Mouse (Mus musculus) c-Kit-negative CD71-positive TER-119-positive erythroid progenitor cells, embryonic 14.5 days (primary cell): ENCODE measurements around the gene Hoxa10.

Source experiments
- DNase-seq: peaks from one replicate; pipeline ENCODE4 v3.0.0-alpha.2; 2013; ENCODE audit warnings: low read depth, low spot score

Gene Hoxa10

DNA sequence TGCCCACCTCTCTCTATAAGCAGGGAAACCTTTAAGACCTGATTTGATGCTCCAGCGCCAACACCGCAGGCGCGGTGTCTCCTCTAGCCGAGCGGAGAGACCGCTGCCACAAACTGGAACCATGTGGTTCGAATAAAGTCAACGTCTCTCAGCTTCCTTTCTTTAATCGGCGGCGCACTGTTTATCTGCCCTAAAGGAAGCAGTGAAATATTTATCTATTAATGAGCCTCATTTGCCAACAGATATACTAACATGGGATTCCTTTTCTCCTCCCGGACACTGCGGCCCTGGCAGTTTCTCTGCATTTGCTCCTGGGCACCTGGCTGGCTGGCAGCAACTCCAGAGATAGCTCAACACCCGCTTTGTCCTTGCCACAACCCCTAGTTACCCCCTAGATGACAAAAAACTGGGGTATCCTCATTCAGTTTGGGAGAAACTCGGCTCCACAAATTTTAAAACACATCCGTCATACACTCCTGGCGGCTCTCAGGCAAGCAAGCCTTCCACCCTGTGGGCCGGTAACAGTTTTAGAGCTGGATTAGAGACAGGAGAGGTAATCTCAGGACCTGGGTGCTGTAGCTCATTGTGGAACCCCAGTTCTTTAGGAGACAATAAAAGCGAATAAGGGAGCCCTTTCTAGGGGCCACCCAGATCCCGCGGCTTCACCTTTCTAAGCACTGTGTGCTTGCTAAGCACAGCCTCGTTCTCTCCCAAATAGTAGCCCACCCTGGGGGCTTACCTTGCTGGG is 22.6 kb downstream of the Hoxa10 start:
- no peak for DNase-seq

DNA sequence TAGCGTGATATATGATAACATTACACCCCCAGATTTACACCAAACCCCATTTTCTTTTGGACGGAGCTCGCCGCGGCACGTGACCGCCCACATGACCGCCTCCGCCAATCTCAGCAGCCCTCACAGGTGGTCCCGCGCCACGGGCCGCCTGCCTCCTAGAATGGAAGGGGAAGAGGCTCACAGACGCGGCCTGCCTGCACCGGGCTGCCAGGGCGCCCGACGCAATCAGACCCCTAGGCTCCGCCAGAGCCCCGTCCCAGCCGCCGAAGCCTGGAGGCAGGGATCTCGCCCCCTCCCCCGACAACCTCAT is 23.2 kb downstream of the Hoxa10 start:
- DNase-seq, result no peak

DNA sequence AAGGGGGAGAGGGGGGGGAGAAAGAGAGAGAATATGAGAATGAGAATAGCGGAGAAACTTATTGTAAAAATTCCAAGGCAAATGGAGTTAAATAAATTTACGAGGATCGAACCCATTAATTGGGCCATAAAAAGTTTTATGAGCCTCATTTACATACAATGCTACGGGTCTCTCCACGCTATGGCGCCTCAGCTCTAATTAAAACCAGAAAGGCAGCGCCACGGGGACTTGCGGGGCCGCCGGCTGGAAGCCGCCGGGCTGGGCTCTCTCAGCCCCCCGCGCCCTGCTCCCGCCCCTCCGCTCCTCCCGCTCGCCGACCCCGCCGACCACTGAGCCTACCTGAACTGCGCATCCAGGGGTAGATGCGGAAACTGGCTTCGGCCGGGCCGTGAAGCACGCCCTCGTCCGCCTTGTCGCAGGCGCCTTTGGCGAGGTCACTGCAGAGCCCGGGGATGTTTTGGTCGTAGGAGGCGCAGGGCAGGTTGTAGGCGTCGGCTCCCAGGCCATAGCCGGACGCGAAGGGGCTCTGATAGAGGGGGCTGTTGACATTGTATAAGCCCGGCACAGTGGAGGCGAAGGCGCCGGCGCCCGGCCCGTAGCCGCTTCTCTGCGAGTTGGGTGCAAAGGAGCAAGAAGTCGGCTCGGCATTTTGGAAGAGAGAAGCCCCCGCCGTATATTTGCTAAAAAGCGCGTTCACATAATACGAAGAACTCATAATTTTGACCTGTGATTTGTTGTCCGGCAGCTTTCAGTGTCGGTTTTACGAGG is 23.8 kb downstream of the Hoxa10 start:
- no peak for DNase-seq

DNA sequence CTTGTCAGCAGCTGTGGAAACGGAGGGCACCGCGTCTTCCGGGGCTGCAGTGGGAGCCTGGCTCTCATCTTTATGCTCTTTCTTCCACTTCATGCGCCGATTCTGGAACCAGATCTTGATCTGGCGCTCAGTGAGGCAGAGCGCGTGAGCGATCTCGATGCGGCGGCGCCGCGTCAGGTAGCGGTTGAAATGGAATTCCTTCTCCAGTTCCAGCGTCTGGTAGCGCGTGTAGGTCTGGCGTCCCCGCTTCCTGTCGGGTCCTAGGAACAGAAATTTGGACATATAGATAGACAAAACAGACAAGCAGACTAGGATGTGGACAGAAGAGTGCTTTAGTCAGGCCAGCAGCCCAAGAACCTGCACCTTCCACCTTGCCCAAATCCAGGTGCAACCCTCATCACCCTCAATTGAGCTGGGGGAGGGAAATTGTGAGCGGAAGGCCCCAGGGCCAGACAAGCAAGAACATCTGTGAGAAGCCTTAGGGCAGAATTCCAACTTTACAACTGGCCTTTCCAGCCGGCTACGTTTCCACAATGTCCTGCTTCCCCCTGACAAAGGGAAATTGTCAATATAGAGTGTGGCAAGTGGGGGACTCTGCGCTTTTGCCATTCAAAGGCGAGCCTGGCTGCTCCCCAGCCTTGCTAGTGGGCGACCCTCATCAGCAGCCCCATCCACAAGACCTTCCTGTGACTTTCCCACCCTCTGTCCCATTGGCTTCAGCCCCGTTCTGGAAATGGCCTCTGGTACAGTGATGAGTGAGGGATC is 24.7 kb downstream of the Hoxa10 start:
- no peak for DNase-seq

DNA sequence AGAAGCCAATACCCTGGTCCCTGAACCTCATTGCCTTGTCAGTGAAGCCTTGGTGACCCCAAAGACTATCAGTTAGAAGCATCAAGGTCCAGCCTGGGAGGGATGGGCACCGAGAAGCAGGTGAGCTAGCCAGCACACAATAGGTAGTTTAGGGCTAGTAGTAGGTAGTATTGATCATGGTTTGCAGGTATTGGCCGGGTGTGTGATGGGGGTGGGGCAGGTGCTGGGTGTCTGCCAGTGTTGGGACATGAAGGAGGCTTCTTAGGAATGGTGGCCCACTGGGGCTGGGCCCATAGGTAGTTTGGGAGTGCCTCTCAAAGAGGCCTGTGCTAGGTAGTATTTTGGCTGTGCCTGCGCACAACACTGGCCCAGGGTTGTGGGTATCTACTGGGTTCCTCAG is 25.6 kb downstream of the Hoxa10 start:
- no peak for DNase-seq

DNA sequence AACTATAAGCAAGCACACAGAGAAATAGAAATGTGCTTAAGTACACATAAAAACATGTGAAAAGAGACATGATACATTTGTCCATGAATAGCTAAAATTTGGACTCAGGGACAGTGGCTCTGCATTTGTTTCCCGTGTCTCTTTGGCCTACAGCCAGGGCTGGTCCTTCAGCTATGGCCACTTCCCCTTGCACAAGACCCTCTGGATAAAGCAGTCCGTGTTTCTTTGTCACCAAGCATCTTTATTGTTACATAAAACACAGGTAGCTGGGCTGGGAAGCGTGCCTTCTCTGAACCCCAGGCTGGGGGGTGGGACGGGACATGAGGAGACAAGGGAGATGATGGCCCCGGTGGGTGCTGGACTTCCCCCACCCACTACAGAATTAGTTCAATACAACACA is 26.4 kb downstream of the Hoxa10 start:
- DNase-seq, result no peak

DNA sequence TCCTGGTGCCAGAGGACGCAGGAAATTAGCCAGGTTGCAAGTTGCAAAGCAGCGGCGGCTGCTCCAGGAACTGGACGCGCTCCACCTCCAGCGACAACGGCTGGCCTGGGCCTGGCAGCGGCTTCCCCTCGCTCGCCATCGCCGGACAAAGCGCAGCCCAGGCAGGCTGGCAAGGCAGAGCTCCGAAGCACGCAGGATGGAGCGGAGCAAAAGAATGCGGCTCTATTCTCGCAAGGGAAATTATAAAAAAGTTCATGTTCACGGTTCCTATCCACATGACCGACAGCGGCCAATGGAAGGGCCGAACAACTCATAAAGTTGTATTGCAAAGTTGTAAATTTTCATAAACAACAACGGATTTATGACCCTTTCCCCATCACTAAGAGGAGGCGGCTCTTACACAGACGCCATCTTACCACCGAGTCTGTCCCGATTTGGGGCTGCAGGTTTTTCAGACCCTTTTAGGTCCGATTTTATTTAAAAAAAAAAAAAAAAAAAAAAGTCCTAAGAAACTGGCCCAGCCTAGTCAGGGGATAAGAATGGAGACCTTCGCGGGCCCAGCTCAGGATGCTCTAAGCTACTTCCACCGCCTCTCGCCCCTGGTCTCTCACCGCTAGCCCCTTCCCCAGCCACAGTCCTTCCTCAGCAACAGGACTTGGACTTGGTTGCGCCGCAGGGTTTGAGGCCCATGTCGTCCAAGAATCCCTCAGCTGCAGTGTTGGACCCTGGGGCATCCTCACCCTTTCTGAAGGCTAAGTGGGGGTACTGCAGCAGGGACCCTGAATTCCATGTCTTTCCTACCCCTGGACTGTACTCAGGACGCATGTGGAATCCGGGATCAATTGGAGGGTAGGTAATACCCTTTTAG is 27.3 kb downstream of the Hoxa10 start, which contains the start of the genes Hoxa3 and Gm28308:
Gene Hoxa3 (minus strand): TSS at position 218 of the 868 bp plus-strand sequence.
Gene Gm28308 (minus strand): TSS at position 221 of the 868 bp plus-strand sequence.
- no peak for DNase-seq

DNA sequence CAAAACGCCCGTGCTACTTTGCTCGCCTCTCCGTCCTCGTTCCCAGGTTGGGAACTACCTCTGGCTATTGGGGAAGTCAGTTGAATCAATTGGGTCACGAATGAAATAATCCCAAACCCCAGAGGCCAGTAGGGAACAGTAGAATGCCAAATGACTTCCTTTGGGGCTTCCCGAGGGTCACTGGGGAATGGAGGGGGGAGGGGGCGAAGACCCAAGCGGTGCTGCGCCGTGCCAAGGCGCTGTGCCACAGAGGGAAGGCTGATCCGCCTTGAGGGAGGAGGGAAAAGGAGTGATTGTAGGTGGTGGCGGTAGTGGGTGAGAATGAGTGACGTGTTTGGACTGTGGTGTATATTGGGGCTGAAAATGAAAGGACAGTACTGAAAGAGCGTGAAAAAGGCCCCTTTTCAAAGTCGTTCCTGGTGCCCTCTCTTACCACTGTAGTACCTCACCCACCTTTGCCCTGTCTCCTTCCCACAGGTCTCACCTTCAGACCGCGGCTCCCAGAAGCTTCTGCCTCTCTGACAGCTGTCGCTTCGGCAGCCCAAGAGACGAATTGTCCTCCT is 28.0 kb downstream of the Hoxa10 start:
- no peak for DNase-seq

DNA sequence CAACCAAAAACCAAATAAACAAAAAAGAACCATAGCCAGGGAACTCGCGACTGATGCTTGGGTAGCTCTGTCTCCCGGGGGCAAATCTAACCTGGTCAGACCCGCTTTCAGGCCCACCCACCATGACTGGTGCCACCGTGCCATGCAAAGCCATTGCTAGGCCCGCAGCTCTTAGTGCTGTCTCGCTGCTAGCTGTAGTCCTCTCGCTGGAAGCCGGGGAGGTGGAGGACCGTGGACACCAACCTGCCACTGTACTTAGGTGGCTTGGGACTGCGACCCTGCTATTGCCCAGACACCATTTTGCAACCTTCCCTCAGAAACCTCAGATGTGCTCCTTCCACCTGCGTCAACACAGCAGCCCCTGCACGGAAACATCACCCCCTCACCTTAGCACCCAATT is 28.7 kb downstream of the Hoxa10 start:
- no peak for DNase-seq

DNA sequence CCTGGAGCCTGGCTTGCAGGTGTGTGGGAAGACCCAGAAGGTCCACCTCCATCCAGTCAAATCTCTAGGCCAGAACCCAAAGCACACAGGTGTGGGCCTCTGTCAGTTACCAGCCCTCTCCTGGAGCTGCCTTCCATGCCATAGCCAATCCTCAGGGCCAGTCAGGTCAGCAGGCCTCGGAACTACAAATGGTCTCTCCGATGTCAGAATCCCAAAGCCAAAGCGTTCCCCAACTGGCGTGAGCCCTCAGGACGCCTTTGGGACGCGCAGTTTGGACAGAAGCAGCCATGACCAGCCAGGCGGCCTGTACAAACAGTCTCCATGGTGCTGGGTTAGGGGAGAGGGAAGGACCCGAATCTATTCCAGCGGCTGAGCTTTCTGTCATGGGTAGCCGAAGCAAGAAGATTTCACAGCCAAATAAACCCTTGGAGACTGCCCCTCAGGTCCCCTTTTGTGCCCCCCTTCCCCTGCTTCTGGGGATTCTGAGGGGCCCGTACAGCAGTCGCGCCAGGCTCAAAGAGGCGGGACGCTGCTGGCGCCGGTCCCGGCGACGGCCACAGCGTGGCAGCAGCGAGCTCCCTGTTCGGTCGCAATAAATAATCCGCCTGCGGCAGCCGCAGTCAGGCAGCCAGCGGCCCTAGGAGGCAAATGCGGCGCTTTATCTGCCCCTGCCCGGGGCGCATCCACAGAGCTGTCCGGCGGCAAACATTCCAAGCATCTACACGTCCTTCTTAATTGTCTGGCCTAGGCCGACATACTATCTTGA is 29.3 kb downstream of the Hoxa10 start:
- no peak for DNase-seq

DNA sequence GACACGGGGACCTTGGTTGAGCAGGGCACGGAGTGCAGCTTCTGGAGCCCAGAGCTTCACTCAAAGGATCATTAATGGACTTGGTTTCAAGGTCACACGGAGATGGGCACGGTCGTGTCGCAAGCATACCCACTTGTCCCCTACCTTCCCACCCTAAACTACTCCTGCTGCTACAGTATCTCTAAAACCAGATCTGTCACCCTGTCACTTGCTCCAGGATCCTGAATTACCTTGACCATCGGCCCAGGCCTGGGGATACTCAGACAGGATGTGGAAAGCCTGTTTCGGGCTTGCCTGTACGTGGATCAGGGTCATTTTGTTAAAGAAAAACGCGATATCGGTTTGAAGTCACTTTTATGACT is 31.0 kb downstream of the Hoxa10 start:
- DNase-seq, result no peak

DNA sequence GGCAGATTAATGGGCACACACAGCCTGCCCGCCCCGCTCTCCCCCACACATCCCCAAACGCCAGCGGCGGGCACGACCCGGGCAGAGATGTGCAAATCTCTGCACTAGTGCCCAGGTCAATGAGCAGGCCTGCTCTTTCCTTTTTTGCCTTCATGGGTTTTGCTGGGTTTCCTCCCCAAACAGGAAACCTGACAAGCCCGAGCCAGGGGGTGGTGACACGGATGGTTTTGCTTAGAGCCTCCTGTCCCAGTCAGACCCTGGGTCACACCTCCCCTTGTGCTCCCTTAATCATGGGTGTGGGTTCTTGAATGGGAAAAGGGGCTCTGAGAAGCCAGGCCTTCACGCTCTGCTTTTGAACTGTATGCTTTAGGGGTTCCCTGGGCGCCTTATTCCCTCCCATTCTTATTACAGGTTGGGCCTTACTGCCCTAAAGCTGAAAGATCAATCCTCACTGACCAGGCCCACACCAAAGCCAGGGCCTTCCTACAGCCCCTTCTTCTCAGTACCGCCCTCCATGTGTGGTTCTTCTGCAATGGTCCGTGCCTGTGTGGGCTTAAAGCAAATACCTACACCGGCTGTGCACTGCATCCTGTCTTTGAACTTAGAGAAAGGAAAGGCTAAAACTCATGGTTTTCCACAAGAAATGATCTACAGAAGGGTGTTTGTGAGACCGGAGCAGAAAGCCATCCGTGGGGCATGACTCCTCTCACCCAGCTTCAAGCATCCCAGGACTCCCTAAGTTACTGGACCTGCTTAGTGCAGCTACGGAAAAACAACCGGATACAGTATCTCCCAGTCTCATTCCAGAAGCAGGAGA is 31.6 kb downstream of the Hoxa10 start:
- no peak for DNase-seq

DNA sequence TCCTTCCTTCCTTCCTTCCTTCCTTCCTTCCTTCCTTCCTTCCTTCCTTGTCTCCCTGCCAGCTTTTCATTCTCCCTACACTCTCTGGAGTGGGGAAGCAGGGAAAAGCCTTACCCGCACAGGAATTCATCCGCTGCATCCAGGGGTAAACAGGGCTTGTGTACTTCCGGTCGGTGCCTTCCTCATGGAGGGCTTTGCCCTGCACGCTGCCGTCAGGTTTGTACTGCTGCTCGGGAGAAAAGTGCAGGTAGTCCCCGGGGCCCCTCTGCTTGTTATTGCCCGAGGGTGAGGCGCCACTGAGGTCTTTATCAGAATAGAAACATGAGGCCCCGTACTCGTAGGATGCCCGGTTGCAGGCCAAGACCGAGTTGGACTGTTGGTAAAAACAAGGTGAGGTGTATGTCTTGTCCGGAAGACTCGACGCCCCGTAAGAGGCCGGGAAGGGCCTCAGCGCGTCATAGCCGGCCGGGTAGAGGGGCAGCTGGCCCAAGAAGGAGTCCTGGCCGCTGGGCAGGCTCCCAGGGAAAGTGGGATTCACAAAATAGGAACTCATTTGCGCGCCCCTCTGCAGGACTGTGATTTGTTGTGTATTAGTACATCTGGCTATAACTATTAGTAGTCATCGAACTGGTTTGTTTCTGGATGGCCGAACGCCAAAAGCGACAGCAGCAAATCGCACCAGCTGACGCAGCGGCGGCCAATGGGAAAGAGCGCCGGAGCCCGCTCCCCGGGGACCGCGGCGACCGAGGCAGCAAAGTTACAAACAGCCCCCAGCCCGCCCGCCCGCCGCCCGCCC is 32.4 kb downstream of the Hoxa10 start, which contains the start of gene Hoxa6:
Gene Hoxa6 (minus strand): TSS at position 651 of the 796 bp plus-strand sequence.
- no peak for DNase-seq

DNA sequence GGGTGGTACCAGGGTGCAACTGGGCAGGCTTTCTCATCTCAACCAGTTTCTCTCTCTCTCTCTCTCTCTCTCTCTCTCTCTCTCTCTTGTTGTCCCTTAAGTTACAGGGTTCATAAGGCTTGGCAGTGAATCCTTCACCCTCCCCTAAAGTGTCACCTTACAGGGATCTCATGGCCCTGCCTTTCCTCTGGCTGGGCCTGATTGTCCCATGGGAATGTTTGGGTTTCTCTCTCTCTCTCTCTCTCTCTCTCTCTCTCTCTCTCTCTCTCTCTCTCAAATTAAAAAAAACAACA is 33.0 kb downstream of the Hoxa10 start:
- DNase-seq, result no peak

DNA sequence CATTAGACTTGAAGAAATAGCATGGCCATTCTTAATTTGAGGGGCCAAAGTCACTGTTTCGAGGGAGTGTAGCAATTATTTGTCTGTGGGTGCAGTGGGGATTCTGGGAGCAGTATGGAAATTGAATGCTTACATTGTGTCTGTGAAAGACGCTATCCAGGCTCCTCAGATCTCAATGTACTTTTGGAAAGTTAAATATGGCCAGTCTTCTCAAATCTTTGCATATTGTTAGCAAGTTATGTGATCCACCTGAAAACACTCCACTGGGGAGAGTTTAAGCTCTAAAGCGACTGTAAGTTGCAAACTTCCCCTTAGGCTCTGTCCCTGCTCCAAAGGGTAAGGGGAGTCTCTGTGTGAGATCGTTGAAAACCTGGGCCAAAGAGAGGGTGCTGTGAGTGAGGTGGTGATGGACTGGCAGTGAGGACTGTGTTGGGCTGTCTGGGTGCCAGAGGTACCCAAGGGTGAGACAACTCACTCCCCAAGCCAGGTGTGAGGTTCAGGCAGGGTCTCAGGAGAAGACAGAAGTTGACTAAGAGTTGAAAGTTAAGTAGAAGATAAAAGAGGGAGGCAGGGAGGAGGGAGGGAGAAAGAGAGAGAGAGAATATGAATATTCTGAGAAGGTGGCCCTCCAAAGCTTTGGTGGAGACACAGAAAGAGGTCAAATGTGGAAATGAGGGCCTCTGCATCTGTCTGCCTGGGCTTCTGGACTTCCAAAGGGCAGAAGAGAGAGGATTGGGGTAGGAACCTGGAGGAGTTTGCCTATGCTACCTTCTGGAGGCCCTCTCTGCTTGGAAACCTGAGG is 33.6 kb downstream of the Hoxa10 start:
- DNase-seq, result no peak

DNA sequence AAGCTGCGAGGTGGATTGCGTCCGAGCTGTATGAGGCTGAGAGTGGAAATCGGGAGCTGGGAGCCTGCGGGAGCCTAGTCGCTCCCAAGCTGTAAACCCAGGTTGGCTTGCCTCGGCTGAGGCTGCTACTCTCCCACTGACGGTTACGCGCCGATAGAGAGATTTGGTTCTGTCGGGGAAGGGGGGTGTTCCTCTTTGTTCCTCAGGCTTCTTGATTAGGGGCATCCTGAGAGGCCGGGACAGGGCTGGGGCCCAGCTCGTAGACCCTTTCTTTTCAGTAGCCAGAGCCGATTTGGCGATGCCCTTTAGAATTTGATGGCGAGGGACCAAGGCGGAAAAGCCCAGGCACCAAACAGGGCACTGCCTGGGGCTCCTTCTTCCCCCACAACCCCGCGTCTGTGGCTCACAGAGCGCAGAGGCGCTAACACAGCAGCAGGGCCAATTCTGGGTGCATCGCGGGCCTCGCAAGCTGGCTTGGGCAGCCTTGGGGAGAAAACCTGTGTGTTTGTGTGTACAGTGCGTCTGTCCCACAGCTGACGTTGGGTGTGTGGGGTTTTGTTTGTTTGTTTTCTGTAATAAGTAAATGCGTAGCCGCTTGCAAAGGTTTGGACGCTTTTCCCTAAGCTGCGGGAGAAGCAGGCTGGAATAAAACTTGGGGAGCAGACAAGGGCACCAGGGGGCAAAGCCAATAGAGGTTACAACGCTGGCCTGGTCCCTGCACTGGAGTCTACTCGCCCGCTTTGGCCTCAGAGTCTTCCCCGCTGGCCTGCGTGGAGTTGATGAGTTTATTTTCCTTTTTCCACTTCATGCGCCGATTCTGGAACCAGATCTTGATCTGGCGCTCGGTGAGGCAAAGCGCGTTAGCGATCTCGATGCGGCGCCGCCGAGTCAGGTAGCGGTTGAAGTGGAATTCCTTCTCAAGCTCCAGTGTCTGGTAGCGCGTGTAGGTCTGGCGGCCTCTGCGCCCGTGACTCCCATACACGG is 34.7 kb downstream of the Hoxa10 start:
- no peak for DNase-seq

DNA sequence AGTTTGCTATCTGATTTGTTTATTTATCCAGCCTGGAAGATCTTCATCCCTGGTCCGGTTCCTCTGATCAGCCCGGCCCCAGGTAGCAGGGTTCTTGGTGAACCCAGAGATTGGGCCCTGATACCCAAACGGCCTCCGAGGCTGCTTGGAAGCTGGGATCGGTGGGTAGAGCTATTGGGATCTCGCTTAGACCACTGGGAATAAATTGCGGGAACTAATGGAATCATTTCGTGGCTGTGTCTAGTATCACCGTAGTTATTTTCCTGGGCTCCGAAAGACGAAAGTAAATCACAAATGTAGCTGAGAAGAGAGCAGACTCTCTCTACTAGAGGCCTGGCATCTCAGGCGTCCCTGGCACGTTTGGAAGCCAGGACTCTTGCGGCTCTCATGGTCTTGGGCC is 35.4 kb downstream of the Hoxa10 start:
- DNase-seq, result no peak
